Mouse (Mus musculus): ENCODE results near the gene Fsd1l. TPM values are rescaled to one million over a fixed set of nuclear protein-coding genes. Genes with fewer than 3 reads are reported as not detected.

Fsd1l gene
- 9.2 and 12.8 TPM in 2 replicates for polyA plus RNA-seq (2015; fragmentation: Nextera tagmentation; extraction: Ambion mirVana)

GRCm38 (mm10) chr4:53631316-53632010 lies at the start of gene Fsd1l:
Fsd1l (plus strand) TSS chr4:53631471.

DNA sequence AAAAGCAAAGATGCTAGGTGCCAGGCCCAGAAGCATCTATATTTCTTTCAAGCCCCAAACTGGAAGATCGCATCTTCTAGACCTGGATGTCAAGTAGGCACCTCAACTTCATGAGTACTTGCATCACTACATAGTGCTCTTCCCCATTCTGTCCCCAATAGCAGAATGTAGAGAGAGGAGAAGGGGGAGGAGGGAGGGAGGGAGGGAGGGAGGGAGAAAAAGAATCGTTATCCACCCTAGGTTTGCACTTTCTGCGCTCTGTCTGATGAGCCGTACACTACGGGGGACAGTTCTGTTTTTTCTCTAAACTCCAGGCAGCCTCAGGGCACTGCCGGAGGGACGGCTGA lies 82.4 kb downstream of the Fsd1l start, which contains the start of gene Fktn:
Gene Fktn (plus strand): TSS at position 295 of the 347 bp plus-strand sequence.

Other genes starting within 250 kb of the Fsd1l start
- gene Slc44a1, start 191.1 kb upstream of the Fsd1l start, polyA plus RNA-seq (2015; fragmentation: Nextera tagmentation; extraction: Ambion mirVana), result 12.3 and 12.6 TPM in 2 replicates
- gene Fktn, start 82.5 kb downstream of the Fsd1l start, polyA plus RNA-seq (2015; fragmentation: Nextera tagmentation; extraction: Ambion mirVana), result 7.5 and 8.1 TPM in 2 replicates
- gene Tal2, start 148.2 kb downstream of the Fsd1l start, polyA plus RNA-seq (2015; fragmentation: Nextera tagmentation; extraction: Ambion mirVana), result 1.8 and 2.3 TPM in 2 replicates
- gene Tmem38b, start 194.6 kb downstream of the Fsd1l start, polyA plus RNA-seq (2015; fragmentation: Nextera tagmentation; extraction: Ambion mirVana), result 70.4 and 87.5 TPM in 2 replicates